Mouse (Mus musculus): ENCODE data around the gene Ssx2ip. TPM values are rescaled to one million over a fixed set of nuclear protein-coding genes. Genes with fewer than 3 reads are reported as not detected.

Gene Ssx2ip
- total RNA-seq (2017), result 1.3 to 10.4 TPM (median 2.9 TPM) in 3 replicates

- ATAC-seq (replicated peaks; ENCODE audit: insufficient number of reproducible peaks, low FRiP score, low TSS enrichment, poor library complexity, severe bottlenecking), result peak; percentile 41
Measured at GRCm38 (mm10) chr3:146404311-146405201, at the start of gene Ssx2ip. Gene Ssx2ip (plus strand): TSS chr3:146404642.

GRCm38 (mm10) chr3:146355146-146355545 is 49.3 kb upstream of the Ssx2ip start:
- no peak for ATAC-seq (replicated peaks; ENCODE audit: insufficient number of reproducible peaks, low FRiP score, low TSS enrichment, poor library complexity, severe bottlenecking)

DNA sequence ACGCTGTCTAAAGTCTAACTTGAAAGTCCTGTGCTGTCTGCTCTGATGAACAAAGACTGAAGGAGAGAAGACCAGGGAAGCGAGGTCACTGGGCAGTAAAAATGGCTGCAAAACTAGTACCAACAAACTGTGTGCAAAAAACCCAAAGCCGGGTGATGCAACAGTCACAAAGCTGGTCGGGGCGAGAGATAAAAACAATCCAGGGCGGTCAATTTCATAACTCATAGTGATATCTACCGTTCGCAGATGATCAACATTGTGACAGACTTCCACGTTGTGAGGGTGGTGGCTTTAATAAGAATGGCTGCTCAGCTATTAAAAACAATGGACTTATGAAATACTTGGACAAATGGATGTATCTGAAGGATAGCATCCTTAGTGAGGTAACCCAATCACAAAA is 39.0 kb upstream of the Ssx2ip start:
- ATAC-seq (replicated peaks; ENCODE audit: insufficient number of reproducible peaks, low FRiP score, low TSS enrichment, poor library complexity, severe bottlenecking), result no peak

DNA sequence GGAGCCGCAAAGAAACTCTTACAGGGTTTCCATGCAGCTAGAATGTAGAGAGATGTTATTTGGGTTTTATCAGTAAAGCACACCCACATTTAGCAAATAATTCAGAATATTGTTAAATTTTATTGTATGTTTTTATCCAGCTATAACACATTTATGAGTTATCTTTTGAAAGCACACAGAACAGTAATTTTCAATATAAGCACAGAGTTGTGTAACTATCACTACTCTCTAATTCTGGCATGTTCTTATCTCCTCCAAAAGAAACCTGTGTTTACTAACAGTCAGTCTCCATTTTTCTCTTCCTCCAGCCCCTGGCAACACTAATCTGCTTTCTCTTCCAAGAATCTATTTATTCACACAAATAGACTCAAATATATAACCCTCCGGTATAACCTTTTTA is 37.4 kb upstream of the Ssx2ip start:
- no peak for ATAC-seq (replicated peaks; ENCODE audit: insufficient number of reproducible peaks, low FRiP score, low TSS enrichment, poor library complexity, severe bottlenecking)

GRCm38 (mm10) chr3:146370553-146371095 is 33.8 kb upstream of the Ssx2ip start:
- ATAC-seq (replicated peaks; ENCODE audit: insufficient number of reproducible peaks, low FRiP score, low TSS enrichment, poor library complexity, severe bottlenecking), result no peak

DNA sequence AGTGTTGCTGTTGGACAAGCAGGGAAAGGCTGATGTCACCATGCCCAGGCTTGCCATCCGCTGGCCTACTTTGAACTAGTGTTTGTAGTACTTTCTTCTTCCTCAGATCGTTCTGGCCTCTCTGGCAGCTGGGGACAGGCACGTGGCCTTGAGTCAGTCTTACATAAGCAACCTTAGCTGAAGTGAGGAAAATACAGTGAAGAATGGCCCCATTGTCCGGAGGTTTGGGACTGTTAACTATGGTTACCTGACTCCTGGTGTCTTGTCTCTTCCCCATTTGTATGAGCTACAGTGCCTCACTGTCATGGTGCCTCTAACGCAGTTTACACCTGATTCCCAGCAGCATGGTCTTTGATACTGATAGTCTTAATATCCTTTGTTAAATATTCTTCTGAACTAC is 33.2 kb upstream of the Ssx2ip start:
- no peak for ATAC-seq (replicated peaks; ENCODE audit: insufficient number of reproducible peaks, low FRiP score, low TSS enrichment, poor library complexity, severe bottlenecking)

DNA sequence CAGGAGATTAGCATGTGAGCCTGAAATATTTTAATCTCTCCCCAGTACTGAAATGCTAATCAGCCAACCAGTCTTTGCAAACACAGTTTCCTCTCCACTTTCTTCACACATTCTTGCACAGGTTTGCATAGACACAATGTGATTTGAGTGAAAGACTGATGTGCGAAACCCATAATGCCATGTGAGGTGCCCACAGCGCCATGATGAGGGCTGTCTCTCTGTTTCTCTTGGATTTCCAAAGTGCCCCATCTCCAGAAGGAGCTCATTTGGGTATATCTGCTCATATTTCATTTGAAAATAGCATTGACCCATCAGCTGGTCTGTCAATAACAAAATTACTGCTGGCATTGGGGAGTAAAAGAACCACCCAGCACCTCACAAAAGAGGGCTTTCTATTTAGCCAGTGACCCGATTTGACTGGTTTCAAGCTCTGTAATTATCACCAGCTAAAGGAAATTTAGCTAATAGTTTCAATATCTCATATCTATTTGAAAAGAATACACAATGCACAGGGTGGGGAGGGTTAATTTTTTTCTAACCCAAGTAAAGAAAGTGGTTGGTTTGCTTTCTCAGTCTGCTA is 29.8 kb upstream of the Ssx2ip start:
- no peak for ATAC-seq (replicated peaks; ENCODE audit: insufficient number of reproducible peaks, low FRiP score, low TSS enrichment, poor library complexity, severe bottlenecking)

GRCm38 (mm10) chr3:146375224-146375657 is 29.2 kb upstream of the Ssx2ip start:
- ATAC-seq (replicated peaks; ENCODE audit: insufficient number of reproducible peaks, low FRiP score, low TSS enrichment, poor library complexity, severe bottlenecking), result no peak

DNA sequence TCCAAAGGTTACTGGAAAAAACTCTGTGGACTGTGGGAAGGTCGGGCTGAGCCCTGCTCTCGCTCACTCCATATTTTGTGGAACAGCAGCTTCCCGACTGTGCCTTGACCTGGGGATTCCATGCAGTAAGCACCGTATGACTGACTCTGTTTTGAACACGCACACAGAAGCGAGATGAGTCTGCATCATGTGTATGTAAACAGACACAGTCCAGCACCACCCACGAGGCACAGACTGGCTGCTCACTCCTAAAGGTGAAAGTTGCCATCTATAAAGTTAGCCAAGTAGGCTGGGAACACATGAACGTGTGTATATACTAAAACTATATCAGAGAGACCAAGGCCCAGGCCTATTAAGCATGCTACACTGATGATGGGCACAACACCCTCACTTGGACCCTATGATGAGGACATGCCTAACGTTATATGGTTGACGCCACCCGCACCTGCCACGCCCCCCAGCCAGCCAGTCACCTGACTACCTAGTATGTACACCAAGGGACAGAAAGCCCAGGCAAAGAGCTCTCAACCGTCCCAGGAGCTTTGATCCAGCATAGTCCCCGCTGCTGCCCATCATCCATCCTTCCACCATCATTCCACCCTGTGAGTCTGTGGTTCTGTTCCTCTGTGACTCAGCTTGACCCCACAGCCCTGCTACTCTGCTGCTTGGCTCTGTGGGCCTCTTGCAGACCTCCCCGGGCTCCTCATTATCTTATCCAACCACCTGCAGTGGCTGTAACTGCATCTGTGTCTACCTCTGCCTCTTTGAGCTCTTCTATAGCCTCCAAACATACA is 27.9 kb upstream of the Ssx2ip start:
- no peak for ATAC-seq (replicated peaks; ENCODE audit: insufficient number of reproducible peaks, low FRiP score, low TSS enrichment, poor library complexity, severe bottlenecking)

- no peak for ATAC-seq (replicated peaks; ENCODE audit: insufficient number of reproducible peaks, low FRiP score, low TSS enrichment, poor library complexity, severe bottlenecking)
Measured at GRCm38 (mm10) chr3:146377216-146377615, 27.2 kb upstream of the Ssx2ip start.

- ATAC-seq (replicated peaks; ENCODE audit: insufficient number of reproducible peaks, low FRiP score, low TSS enrichment, poor library complexity, severe bottlenecking), result no peak
Measured at GRCm38 (mm10) chr3:146378753-146379152, 25.7 kb upstream of the Ssx2ip start.

GRCm38 (mm10) chr3:146379740-146380466 is 24.5 kb upstream of the Ssx2ip start:
- ATAC-seq (replicated peaks; ENCODE audit: insufficient number of reproducible peaks, low FRiP score, low TSS enrichment, poor library complexity, severe bottlenecking), result no peak

DNA sequence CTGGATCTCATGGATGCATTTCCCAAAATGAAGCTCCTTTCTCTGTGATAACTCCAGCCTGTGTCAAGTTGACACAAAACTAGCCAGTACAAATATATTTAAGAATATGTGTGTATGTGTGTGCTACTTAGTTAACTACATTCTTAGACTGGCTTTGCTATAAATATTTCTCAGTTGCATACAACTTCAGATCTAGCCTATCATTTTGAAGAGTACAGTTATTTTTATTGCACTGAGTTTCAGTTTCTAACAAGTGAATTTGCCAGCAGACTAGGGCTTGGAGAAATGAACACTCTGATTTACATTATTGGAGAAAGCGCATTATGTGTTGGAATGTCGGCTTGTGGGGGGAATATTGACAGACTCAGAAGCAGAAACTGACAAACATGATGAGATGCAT is 23.6 kb upstream of the Ssx2ip start:
- ATAC-seq (replicated peaks; ENCODE audit: insufficient number of reproducible peaks, low FRiP score, low TSS enrichment, poor library complexity, severe bottlenecking), result no peak

GRCm38 (mm10) chr3:146381471-146381870 is 23.0 kb upstream of the Ssx2ip start:
- ATAC-seq (replicated peaks; ENCODE audit: insufficient number of reproducible peaks, low FRiP score, low TSS enrichment, poor library complexity, severe bottlenecking), result no peak

GRCm38 (mm10) chr3:146386800-146387199 is 17.6 kb upstream of the Ssx2ip start:
- no peak for ATAC-seq (replicated peaks; ENCODE audit: insufficient number of reproducible peaks, low FRiP score, low TSS enrichment, poor library complexity, severe bottlenecking)

DNA sequence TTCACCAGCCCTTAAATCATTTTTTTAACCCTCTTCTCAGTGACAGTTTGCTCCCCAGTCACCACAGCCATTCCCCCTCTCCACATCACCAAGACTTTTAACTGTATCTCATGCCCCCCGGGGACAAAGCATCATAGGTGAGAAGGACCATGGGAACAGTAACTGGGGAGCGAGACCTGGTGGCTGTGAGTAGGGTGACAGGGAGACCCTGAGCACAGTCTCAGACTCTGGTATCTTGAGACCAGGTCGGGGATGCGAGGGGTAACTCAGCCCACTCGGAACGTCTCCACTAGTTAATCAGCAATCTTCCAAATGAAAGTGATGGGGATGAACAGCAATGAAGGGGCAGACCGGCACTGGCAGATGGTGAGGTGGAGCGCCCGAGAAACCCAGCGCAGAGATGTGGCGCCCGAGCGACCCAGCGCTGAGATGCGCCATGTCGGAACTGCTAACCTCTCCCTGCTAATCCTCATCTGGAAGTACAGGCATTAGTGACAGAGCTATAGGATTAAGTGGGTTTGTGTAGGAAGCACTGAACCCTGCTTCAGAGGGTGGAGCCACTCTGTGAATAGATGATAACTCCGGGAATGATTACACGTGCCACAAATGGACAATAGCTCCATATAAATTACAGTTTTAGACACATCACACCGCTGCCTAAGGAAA is 11.7 kb upstream of the Ssx2ip start:
- ATAC-seq (replicated peaks; ENCODE audit: insufficient number of reproducible peaks, low FRiP score, low TSS enrichment, poor library complexity, severe bottlenecking), result no peak

GRCm38 (mm10) chr3:146393641-146394100 is 10.8 kb upstream of the Ssx2ip start:
- ATAC-seq (replicated peaks; ENCODE audit: insufficient number of reproducible peaks, low FRiP score, low TSS enrichment, poor library complexity, severe bottlenecking), result no peak

- ATAC-seq (replicated peaks; ENCODE audit: insufficient number of reproducible peaks, low FRiP score, low TSS enrichment, poor library complexity, severe bottlenecking), result no peak
Measured at GRCm38 (mm10) chr3:146396256-146396655, 8.2 kb upstream of the Ssx2ip start.

Measured in monocyte, adult 5-6 weeks (primary cell).